Mouse (Mus musculus): ENCODE data around the gene Lrpprc. TPM values are rescaled to one million over a fixed set of nuclear protein-coding genes. Genes with fewer than 3 reads are reported as not detected.

Lrpprc gene
- total RNA-seq, 2 experiments from 2014 or later: 88.9 to 101 TPM

- no peak for DNase-seq
Measured at GRCm38 (mm10) chr17:84714930-84715329, 75.7 kb downstream of the Lrpprc start.

- DNase-seq: no peak
Measured at GRCm38 (mm10) chr17:84713563-84714164, 76.9 kb downstream of the Lrpprc start.

GRCm38 (mm10) chr17:84709403-84709851, 81.2 kb downstream of the Lrpprc start:
- no peak for DNase-seq

- DNase-seq: no peak
Measured at GRCm38 (mm10) chr17:84708818-84709217, 81.8 kb downstream of the Lrpprc start.

GRCm38 (mm10) chr17:84707407-84707806, 83.2 kb downstream of the Lrpprc start:
- no peak for DNase-seq

GRCm38 (mm10) chr17:84698727-84699126, 91.9 kb downstream of the Lrpprc start:
- DNase-seq: peak; percentile 65

- no peak for DNase-seq
Measured at GRCm38 (mm10) chr17:84696537-84696936, 94.1 kb downstream of the Lrpprc start.

- peak; percentile 27 for DNase-seq
Measured at GRCm38 (mm10) chr17:84693741-84694140, 96.8 kb downstream of the Lrpprc start.

- DNase-seq: no peak
Measured at GRCm38 (mm10) chr17:84690111-84690510, 100.5 kb downstream of the Lrpprc start.

GRCm38 (mm10) chr17:84689316-84689715, 101.3 kb downstream of the Lrpprc start:
- no peak for DNase-seq

- DNase-seq: peak; percentile 49
Measured at GRCm38 (mm10) chr17:84688834-84689233, 101.8 kb downstream of the Lrpprc start.

GRCm38 (mm10) chr17:84687994-84688393, 102.6 kb downstream of the Lrpprc start:
- DNase-seq: no peak

GRCm38 (mm10) chr17:84685286-84685685, 105.3 kb downstream of the Lrpprc start:
- no peak for DNase-seq

- DNase-seq: no peak
Measured at GRCm38 (mm10) chr17:84684284-84684683, 106.3 kb downstream of the Lrpprc start.

- no peak for DNase-seq
Measured at GRCm38 (mm10) chr17:84682734-84683717, 107.6 kb downstream of the Lrpprc start, which contains the start of gene Abcg5. TSS of gene Abcg5 (minus strand) at chr17:84683011.

- no peak for DNase-seq
Measured at GRCm38 (mm10) chr17:84681670-84682069, 108.9 kb downstream of the Lrpprc start.

- DNase-seq: no peak
Measured at GRCm38 (mm10) chr17:84677595-84677994, 113.0 kb downstream of the Lrpprc start.

GRCm38 (mm10) chr17:84675951-84676366, 114.6 kb downstream of the Lrpprc start, which contains the start of gene Abcg8:
TSS of gene Abcg8 (plus strand) at chr17:84676302.
- DNase-seq: peak; percentile 32

GRCm38 (mm10) chr17:84675204-84675603, 115.4 kb downstream of the Lrpprc start:
- DNase-seq: no peak

- DNase-seq: no peak
Measured at GRCm38 (mm10) chr17:84674048-84674447, 116.5 kb downstream of the Lrpprc start.

- no peak for DNase-seq
Measured at GRCm38 (mm10) chr17:84672376-84673369, 117.9 kb downstream of the Lrpprc start.

- DNase-seq: no peak
Measured at GRCm38 (mm10) chr17:84667848-84668247, 122.7 kb downstream of the Lrpprc start.

Data from adrenal gland, postnatal 10 days (tissue).